Mouse (Mus musculus) limb, embryonic 15.5 days (tissue): ENCODE data around the gene Slc9a8. TPM values are rescaled to one million over a fixed set of nuclear protein-coding genes. Genes with fewer than 3 reads are reported as not detected.

Experiments
- ATAC-seq: fragments of 200-750 bp; cut with Nextera tagmentation; 2 replicates; pipeline ENCODE4 v1.8.0; 2017; ENCODE audit warnings: low read depth, moderate TSS enrichment; ENCODE audit not compliant: insufficient number of reproducible peaks, low FRiP score, low TSS enrichment
- H3K27ac ChIP-seq: fragments of 300-500 bp; sonication (generic); 2 replicates; pipeline ENCODE4 v1.5.1; 2015; ENCODE audit warnings: moderate library complexity, mild to moderate bottlenecking, inconsistent platforms
- H3K27me3 ChIP-seq: fragments of 300-500 bp; sonication (generic); 2 replicates; pipeline ENCODE4 v1.6.1; 2015; ENCODE audit warnings: inconsistent platforms
- H3K36me3 ChIP-seq: fragments of 300-500 bp; sonication (generic); 2 replicates; pipeline ENCODE4 v1.6.1; 2015; ENCODE audit warnings: inconsistent platforms
- H3K4me1 ChIP-seq: fragments of 300-500 bp; sonication (generic); 2 replicates; pipeline ENCODE4 v1.6.1; 2015; ENCODE audit warnings: inconsistent platforms
- H3K4me2 ChIP-seq: fragments of 300-500 bp; sonication (generic); 2 replicates; pipeline ENCODE4 v1.6.1; 2015; ENCODE audit warnings: mild to moderate bottlenecking, inconsistent platforms
- H3K4me3 ChIP-seq: fragments of 300-500 bp; sonication (generic); 2 replicates; pipeline ENCODE4 v1.5.1; 2015; ENCODE audit warnings: mild to moderate bottlenecking, inconsistent platforms
- H3K9ac ChIP-seq: fragments of 300-500 bp; sonication (generic); 2 replicates; pipeline ENCODE4 v1.6.1; 2015; ENCODE audit warnings: inconsistent platforms
- H3K9me3 ChIP-seq: fragments of 300-500 bp; sonication (generic); 2 replicates; pipeline ENCODE4 v1.6.1; 2016; ENCODE audit warnings: inconsistent platforms
- WGBS: fragments of 180-500 bp; shearing (Covaris S2); methylation state at CpG from one replicate; pipeline ENCODE4 v1.1.7; 2015; 5-methylcytosine and 5-hydroxymethylcytosine counted together
- polyA plus RNA-seq: library from polyadenylated mRNA; unstranded; fragments of >200 nt; fragmentation: Nextera tagmentation; extraction: Ambion mirVana; gene quantifications from 2 replicates; pipeline ENCODE4 v1.2.1, GENCODE M21; 2015

Slc9a8 gene
- polyA plus RNA-seq, 1 experiment from 2014 or later, result 16.6 TPM

- no peaks in the 10 kb centered on the region for H3K4me1 ChIP-seq
- no peak overlapping the region for H3K4me2 ChIP-seq
- no peak for ATAC-seq
- WGBS, result 92% methylated on average over 2 of the region's 2 CpGs
- H3K36me3 ChIP-seq, result peaks cover 41% of the 10 kb centered on the region
- H3K4me3 ChIP-seq, result no peak overlapping the region
- H3K27ac ChIP-seq, result no peak overlapping the region
- H3K9ac ChIP-seq, result no peak overlapping the region
- H3K9me3 ChIP-seq, result no peaks in the 10 kb centered on the region
- no peaks in the 10 kb centered on the region for H3K27me3 ChIP-seq
These were observed 14.1 kb downstream of the Slc9a8 start for GRCm38 (mm10) chr2:167435631-167436030.

GRCm38 (mm10) chr2:167436371-167436770 is 14.9 kb downstream of the Slc9a8 start:
- Histone ChIP-seq H3K4me1 (no peaks in the 10 kb centered on the region), H3K9ac (no peak overlapping the region), H3K27ac (no peak overlapping the region), H3K36me3 (peaks cover 45% of the 10 kb centered on the region), H3K9me3 (no peaks in the 10 kb centered on the region), H3K27me3 (no peaks in the 10 kb centered on the region), H3K4me3 (no peak overlapping the region), H3K4me2 (no peak overlapping the region)
- no peak for ATAC-seq
- 82% methylated on average over 5 of the region's 5 CpGs for WGBS

GRCm38 (mm10) chr2:167439422-167439821 is 17.9 kb downstream of the Slc9a8 start:
- WGBS, result 97% methylated on average over 3 of the region's 3 CpGs
- no peak for ATAC-seq

DNA sequence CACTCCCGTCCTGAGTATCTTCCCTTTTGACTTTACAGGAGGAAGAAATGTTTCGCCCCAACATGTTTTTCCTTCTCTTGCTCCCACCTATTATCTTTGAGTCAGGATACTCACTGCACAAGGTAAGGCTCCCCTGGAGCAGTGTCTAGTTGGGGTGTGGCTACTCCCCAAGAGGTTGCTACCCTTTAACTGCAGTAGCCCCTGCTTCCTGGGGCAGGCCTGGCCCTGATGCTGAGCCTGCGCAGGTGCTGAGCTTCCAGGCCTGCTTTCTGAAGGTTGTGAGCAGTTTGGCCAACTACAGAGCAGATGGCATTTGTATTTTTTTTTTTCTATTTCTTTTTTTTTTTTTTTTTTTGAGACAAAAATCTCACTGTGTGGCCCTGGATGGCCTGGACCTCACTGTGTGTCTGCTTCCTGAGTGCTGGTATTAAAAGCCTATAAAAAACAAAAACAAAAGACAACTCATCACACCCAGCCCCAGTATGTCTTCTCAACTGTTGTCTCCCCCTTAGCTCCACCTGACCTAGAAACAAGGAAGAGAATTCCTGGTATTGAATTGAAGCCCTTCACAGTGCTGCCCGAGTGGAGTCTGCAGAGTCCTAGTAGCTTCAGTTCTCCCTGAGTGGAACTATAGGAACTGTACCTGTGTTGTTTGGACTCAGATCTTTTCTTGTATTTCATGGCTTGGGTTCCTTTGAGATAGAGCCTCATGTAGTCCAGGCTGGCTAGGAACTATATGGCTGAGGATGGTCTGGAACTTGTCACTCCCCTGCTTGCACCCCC is 22.1 kb downstream of the Slc9a8 start:
- no peak overlapping the region for H3K27ac ChIP-seq
- H3K4me1 ChIP-seq, result peaks cover 22% of the 10 kb centered on the region
- no peak overlapping the region for H3K9ac ChIP-seq
- no peak for ATAC-seq
- WGBS, result 89% methylated on average over 4 of the region's 4 CpGs
- H3K9me3 ChIP-seq, result no peaks in the 10 kb centered on the region
- H3K36me3 ChIP-seq, result peaks cover 64% of the 10 kb centered on the region
- no peak overlapping the region for H3K4me2 ChIP-seq
- no peak overlapping the region for H3K4me3 ChIP-seq
- no peaks in the 10 kb centered on the region for H3K27me3 ChIP-seq

More at GRCm38 (mm10) chr2:167439422-167439821, 17.9 kb downstream of the Slc9a8 start:
- H3K4me2 ChIP-seq, result no peak overlapping the region
- no peak overlapping the region for H3K4me3 ChIP-seq
- no peaks in the 10 kb centered on the region for H3K27me3 ChIP-seq
- H3K9me3 ChIP-seq, result no peaks in the 10 kb centered on the region
- H3K36me3 ChIP-seq, result peaks cover 61% of the 10 kb centered on the region
- H3K9ac ChIP-seq, result no peak overlapping the region
- no peaks in the 10 kb centered on the region for H3K4me1 ChIP-seq
- no peak overlapping the region for H3K27ac ChIP-seq

DNA sequence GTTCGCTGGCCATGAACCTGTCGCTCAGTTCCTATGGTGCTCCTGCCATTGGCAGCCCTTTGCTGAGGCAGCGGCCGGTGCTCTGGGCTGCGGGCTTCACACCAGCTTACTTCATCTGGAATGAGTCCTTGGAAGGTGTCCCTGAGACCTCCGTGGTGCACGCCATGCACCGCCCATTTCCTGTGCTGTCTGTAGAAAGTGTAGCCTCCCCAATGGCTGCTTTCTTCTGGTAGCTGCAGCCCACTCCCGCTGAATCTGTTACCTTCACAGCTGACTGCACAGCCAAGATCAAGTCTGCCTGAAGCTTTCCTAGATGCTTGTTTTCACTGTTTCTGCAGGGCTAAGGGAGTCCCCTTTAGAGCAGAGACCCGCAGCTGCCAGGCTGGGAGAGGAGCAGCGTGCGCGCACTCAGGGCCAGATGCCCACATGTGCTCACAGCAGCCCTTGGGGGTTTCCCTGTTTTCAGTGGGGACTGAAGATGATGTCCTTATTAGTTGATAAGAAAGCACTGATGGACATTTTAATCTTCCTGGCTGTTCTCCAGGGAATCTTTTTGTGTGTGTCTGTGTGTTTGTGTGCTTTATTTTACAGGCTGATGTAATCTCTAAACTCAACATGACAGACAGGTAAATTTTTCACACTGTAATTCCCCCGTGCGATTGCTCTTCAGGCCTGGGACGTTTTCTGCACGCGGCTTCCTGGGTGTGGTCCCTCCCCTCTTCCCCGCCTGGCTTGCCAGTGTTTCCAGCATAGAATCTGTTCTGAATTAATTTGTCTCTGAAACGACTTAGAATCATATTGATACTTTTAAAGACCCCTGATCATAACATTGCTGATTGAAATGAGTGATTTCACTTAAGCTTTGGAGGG is 24.6 kb downstream of the Slc9a8 start:
- Histone ChIP-seq H3K4me3 (no peak overlapping the region), H3K4me1 (peaks cover 22% of the 10 kb centered on the region), H3K9ac (no peak overlapping the region), H3K9me3 (no peaks in the 10 kb centered on the region), H3K27me3 (no peaks in the 10 kb centered on the region), H3K27ac (peak overlapping the region; percentile 69), H3K36me3 (peaks cover 74% of the 10 kb centered on the region), H3K4me2 (no peak overlapping the region)
- 61% methylated on average over 20 of the region's 20 CpGs for WGBS
- peak; percentile 15; the same call in 1 of the 2 replicates for ATAC-seq

GRCm38 (mm10) chr2:167447207-167447606 is 25.7 kb downstream of the Slc9a8 start:
- peaks cover 71% of the 10 kb centered on the region for H3K36me3 ChIP-seq
- no peak overlapping the region for H3K4me3 ChIP-seq
- H3K4me1 ChIP-seq, result peaks cover 22% of the 10 kb centered on the region
- no peaks in the 10 kb centered on the region for H3K9me3 ChIP-seq
- H3K9ac ChIP-seq, result no peak overlapping the region
- no peak overlapping the region for H3K4me2 ChIP-seq
- no peaks in the 10 kb centered on the region for H3K27me3 ChIP-seq
- ATAC-seq, result no peak
- peak overlapping the region; percentile 47; the same call in 1 of the 2 replicates for H3K27ac ChIP-seq
- WGBS, result 89% methylated on average over 7 of the region's 7 CpGs

- Histone ChIP-seq H3K27ac (no peak overlapping the region), H3K27me3 (no peaks in the 10 kb centered on the region), H3K9me3 (no peaks in the 10 kb centered on the region), H3K4me2 (no peak overlapping the region), H3K36me3 (peaks cover 68% of the 10 kb centered on the region), H3K4me3 (no peak overlapping the region), H3K9ac (no peak overlapping the region), H3K4me1 (peaks cover 22% of the 10 kb centered on the region)
- WGBS, result 89% methylated on average over 8 of the region's 8 CpGs
- no peak for ATAC-seq
These were observed 26.1 kb downstream of the Slc9a8 start for GRCm38 (mm10) chr2:167447629-167448028.

- 89% methylated on average over 21 of the region's 21 CpGs for WGBS
- no peak overlapping the region for H3K9ac ChIP-seq
These were observed 28.1 kb downstream of the Slc9a8 start for GRCm38 (mm10) chr2:167449331-167450275.

DNA sequence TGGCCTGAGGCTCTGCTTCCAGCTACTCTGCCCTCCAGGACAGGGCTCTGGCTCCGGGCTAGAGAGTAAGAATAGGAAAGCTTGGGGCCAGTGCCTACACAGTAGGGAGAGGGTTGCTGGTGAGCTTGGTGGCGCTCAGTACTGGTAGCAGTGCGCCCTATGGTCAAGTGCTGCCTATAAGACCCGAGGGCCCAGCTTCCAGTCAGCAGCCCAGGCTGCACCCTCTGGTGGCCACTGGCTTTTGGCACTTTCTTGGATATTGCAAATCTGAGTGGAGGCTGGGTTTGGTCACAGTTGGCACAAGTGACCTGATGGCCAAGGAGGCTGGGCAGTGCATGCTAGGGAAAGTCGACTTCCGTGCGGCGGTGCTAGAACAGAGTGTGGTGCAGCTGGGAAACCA is 29.1 kb downstream of the Slc9a8 start:
- Histone ChIP-seq H3K9ac (no peak overlapping the region), H3K27me3 (no peaks in the 10 kb centered on the region), H3K36me3 (peaks cover 73% of the 10 kb centered on the region), H3K4me3 (no peak overlapping the region), H3K9me3 (no peaks in the 10 kb centered on the region), H3K4me1 (peaks cover 16% of the 10 kb centered on the region), H3K4me2 (no peak overlapping the region), H3K27ac (no peak overlapping the region)
- ATAC-seq, result no peak
- WGBS, result 89% methylated on average over 8 of the region's 8 CpGs

More at GRCm38 (mm10) chr2:167449331-167450275, 28.1 kb downstream of the Slc9a8 start:
- no peak overlapping the region for H3K4me3 ChIP-seq
- no peak overlapping the region for H3K4me2 ChIP-seq
- H3K9me3 ChIP-seq, result no peaks in the 10 kb centered on the region
- H3K27me3 ChIP-seq, result no peaks in the 10 kb centered on the region
- no peak overlapping the region for H3K27ac ChIP-seq
- ATAC-seq, result no peak
- peaks cover 22% of the 10 kb centered on the region for H3K4me1 ChIP-seq
- peaks cover 73% of the 10 kb centered on the region for H3K36me3 ChIP-seq

GRCm38 (mm10) chr2:167453814-167454213 is 32.3 kb downstream of the Slc9a8 start:
- Histone ChIP-seq H3K4me2 (no peak overlapping the region), H3K9me3 (no peaks in the 10 kb centered on the region), H3K4me1 (no peaks in the 10 kb centered on the region), H3K36me3 (peaks cover 85% of the 10 kb centered on the region), H3K4me3 (no peak overlapping the region), H3K9ac (no peak overlapping the region), H3K27ac (no peak overlapping the region), H3K27me3 (no peaks in the 10 kb centered on the region)
- ATAC-seq, result no peak
- WGBS, result 61% methylated on average over 3 of the region's 3 CpGs

GRCm38 (mm10) chr2:167456361-167457020 is 35.0 kb downstream of the Slc9a8 start:
- Histone ChIP-seq H3K4me1 (no peaks in the 10 kb centered on the region), H3K9me3 (no peaks in the 10 kb centered on the region), H3K27me3 (no peaks in the 10 kb centered on the region), H3K4me2 (no peak overlapping the region), H3K36me3 (peaks cover 81% of the 10 kb centered on the region), H3K9ac (no peak overlapping the region), H3K27ac (no peak overlapping the region; the same call in 1 of the 2 replicates), H3K4me3 (no peak overlapping the region)
- ATAC-seq, result no peak
- 86% methylated on average over 5 of the region's 5 CpGs for WGBS
